Mouse (Mus musculus) embryonic facial prominence, embryonic 12.5 days (tissue): ENCODE data around the gene Clstn1. TPM values are rescaled to one million over a fixed set of nuclear protein-coding genes. Genes with fewer than 3 reads are reported as not detected.

ENCODE experiments used
- ATAC-seq: fragments of 200-750 bp; cut with Nextera tagmentation; 2 replicates; pipeline ENCODE4 v1.8.0; 2017; ENCODE audit not compliant: insufficient number of reproducible peaks, insufficient read depth, low FRiP score, low TSS enrichment
- H3K27ac ChIP-seq: fragments of 300-500 bp; sonication (generic); 2 replicates; pipeline ENCODE4 v1.5.1; 2016; ENCODE audit warnings: mild to moderate bottlenecking
- H3K27me3 ChIP-seq: fragments of 300-500 bp; sonication (generic); 2 replicates; pipeline ENCODE4 v1.6.1; 2016; ENCODE audit warnings: mild to moderate bottlenecking, moderate library complexity
- H3K36me3 ChIP-seq: fragments of 300-500 bp; sonication (generic); 2 replicates; pipeline ENCODE4 v1.6.1; 2016; ENCODE audit warnings: mild to moderate bottlenecking
- H3K4me1 ChIP-seq: fragments of 300-500 bp; sonication (generic); 2 replicates; pipeline ENCODE4 v1.6.1; 2016
- H3K4me2 ChIP-seq: fragments of 300-500 bp; sonication (generic); replicated peaks from 2 replicates; pipeline ENCODE4 v1.6.1; 2016; ENCODE audit warnings: mild to moderate bottlenecking, moderate library complexity
- H3K4me3 ChIP-seq: fragments of 300-500 bp; sonication (generic); 2 replicates; pipeline ENCODE4 v1.5.1; 2016; ENCODE audit warnings: mild to moderate bottlenecking
- H3K9ac ChIP-seq: fragments of 300-500 bp; sonication (generic); 2 replicates; pipeline ENCODE4 v1.6.1; 2016; ENCODE audit warnings: mild to moderate bottlenecking, moderate library complexity
- H3K9me3 ChIP-seq: fragments of 300-500 bp; sonication (generic); 2 replicates; pipeline ENCODE4 v1.6.1; 2016; ENCODE audit warnings: mild to moderate bottlenecking, moderate library complexity
- WGBS: fragments of 180-500 bp; shearing (Covaris S2); methylation state at CpG from one replicate; pipeline ENCODE4 v1.1.7; 2016; 5-methylcytosine and 5-hydroxymethylcytosine counted together
- polyA plus RNA-seq: library from polyadenylated mRNA; unstranded; fragments of >200 nt; fragmentation: Nextera tagmentation; extraction: Ambion mirVana; gene quantifications from 2 replicates; pipeline ENCODE4 v1.2.1, GENCODE M21; 2016

Clstn1 gene
- polyA plus RNA-seq, 1 experiment from 2014 or later = 68.1 TPM

- no peaks in the 10 kb centered on the region for H3K4me1 ChIP-seq
- ATAC-seq = no peak
- H3K9ac ChIP-seq = no peak overlapping the region
- H3K27ac ChIP-seq = no peak overlapping the region
- H3K36me3 ChIP-seq = no peaks in the 10 kb centered on the region
- no peak overlapping the region for H3K4me3 ChIP-seq
- no peaks in the 10 kb centered on the region for H3K9me3 ChIP-seq
- 80% methylated on average over 11 of the region's 11 CpGs for WGBS
- H3K27me3 ChIP-seq = no peaks in the 10 kb centered on the region
- H3K4me2 ChIP-seq = no peak overlapping the region
These were observed 98.8 kb downstream of the Clstn1 start for GRCm38 (mm10) chr4:149684841-149685623.

DNA sequence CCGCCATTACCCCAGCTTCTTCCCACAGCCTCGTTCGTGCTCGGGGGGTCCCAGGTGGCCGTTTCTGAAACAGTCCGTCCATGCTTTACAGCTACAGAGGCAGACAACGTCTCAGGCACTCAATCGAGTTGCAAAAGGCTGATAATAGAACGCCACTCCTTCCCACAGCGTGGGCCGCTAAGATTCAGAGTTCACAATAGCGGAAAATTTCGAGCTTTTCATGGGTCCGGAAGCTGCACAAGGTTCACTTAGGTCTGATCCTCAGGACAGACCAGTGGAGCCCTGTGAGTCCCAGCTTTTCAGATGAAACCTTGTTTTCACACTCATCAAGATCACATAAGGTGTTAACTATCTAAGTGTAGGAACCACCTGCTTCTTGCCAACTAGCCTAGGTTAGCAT is 102.6 kb downstream of the Clstn1 start:
- H3K4me2 ChIP-seq = no peak overlapping the region
- ATAC-seq = no peak
- WGBS = 83% methylated on average over 14 of the region's 14 CpGs
- H3K36me3 ChIP-seq = no peaks in the 10 kb centered on the region
- H3K9ac ChIP-seq = no peak overlapping the region
- no peaks in the 10 kb centered on the region for H3K27me3 ChIP-seq
- no peaks in the 10 kb centered on the region for H3K9me3 ChIP-seq
- H3K4me1 ChIP-seq = peaks cover 9% of the 10 kb centered on the region; the same call in 1 of the 2 replicates
- no peak overlapping the region for H3K27ac ChIP-seq
- H3K4me3 ChIP-seq = no peak overlapping the region

DNA sequence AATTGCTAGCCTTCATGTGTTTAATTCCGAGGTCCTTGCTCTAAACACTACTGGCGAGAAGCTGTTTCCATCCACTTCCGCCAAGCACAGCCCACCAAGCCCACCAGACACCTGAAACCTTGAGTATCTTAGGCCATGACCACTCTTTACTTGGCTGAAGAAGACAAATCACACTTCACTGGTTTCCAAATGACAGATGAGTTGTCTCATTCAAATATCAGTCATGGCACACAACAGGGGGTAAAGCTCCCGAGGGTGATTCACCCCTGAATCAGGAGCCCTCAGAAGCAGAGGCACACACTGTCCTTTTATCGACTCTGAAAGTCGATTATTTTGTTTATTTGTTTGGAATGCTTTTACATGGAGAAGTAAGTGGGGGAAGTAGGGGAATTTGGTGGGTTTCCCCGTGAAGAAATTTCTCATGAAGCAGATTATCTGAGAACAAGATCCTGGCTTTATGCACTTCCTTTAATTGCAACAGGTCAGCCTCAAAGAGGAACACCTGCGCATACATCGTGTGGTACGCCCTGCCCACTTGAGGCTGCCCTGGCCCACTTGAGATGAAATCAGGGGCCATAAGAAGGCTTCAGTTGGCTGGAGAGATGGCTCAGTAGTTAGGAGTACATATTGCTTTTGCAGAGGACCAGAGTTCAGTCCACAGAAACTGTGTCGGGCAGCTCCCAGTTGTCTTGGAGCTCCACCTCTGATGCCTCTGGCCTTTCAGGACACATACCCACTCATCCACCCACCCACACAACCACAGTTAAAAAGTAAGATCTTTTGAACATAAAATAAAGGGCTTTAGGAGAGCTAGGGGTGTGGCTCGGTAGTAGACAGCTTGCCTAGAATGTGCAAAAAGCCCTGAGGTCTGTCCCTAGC is 103.8 kb downstream of the Clstn1 start:
- ATAC-seq = no peak
- WGBS = 78% methylated on average over 12 of the region's 12 CpGs
- H3K4me2 ChIP-seq = no peak overlapping the region

DNA sequence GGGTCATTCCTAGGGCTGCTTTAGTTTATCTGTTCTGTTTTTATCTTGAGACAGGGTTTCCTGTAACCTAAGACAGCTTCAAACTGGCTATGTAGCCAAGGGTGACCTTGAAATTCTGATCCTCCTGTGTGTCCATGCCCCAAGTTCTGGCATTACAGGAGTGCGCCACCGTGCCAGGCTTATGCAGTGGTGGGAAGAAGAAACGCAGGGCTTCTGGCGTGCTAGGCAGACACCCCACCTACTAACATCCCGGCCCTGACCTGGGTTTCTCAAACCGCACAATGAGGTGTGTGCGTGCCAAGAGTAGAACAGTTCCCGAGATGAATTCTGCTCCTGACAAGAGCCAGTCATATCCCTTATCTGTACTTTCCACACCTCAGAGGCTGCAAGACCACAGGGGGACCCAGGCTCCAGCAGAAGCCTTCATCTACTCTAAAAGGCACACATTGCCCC is 104.6 kb downstream of the Clstn1 start:
- Histone ChIP-seq H3K4me1 (peaks cover 9% of the 10 kb centered on the region; the same call in 1 of the 2 replicates), H3K36me3 (no peaks in the 10 kb centered on the region), H3K4me3 (no peak overlapping the region), H3K27me3 (peaks cover 4% of the 10 kb centered on the region; the same call in 1 of the 2 replicates), H3K27ac (no peak overlapping the region), H3K9me3 (no peaks in the 10 kb centered on the region), H3K4me2 (no peak overlapping the region), H3K9ac (no peak overlapping the region)
- 84% methylated on average over 8 of the region's 8 CpGs for WGBS
- ATAC-seq = no peak

More for the DNA sequence above, 103.8 kb downstream of the Clstn1 start:
- peaks cover 9% of the 10 kb centered on the region; the same call in 1 of the 2 replicates for H3K4me1 ChIP-seq
- no peak overlapping the region for H3K9ac ChIP-seq
- H3K4me3 ChIP-seq = no peak overlapping the region
- no peaks in the 10 kb centered on the region for H3K9me3 ChIP-seq
- no peaks in the 10 kb centered on the region for H3K36me3 ChIP-seq
- H3K27me3 ChIP-seq = no peaks in the 10 kb centered on the region
- no peak overlapping the region for H3K27ac ChIP-seq

DNA sequence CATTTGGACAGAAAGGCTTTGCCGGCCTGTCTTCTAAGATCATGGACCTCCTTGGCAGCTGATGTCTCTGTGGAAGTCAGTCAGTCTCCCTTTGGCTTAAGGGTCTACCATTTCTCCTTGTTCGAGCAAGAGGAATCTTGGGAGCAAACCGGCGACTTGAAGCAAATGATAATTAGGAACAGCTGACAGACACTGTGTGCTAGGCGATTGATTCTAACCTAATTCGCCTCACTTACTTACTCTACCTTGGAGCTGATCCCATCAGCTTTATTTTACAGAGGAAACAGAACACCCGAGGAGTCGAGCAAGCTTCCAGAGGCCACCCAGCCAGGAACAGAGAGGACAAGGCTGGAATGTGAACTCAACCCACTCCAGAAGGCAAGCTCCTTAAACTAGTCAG is 105.1 kb downstream of the Clstn1 start:
- WGBS = 30% methylated on average over 8 of the region's 8 CpGs
- H3K4me1 ChIP-seq = peaks cover 12% of the 10 kb centered on the region; the same call in 1 of the 2 replicates
- H3K27ac ChIP-seq = no peak overlapping the region
- peaks cover 8% of the 10 kb centered on the region for H3K27me3 ChIP-seq
- H3K36me3 ChIP-seq = no peaks in the 10 kb centered on the region
- H3K9ac ChIP-seq = no peak overlapping the region
- H3K4me3 ChIP-seq = no peak overlapping the region
- no peaks in the 10 kb centered on the region for H3K9me3 ChIP-seq
- no peak for ATAC-seq
- no peak overlapping the region for H3K4me2 ChIP-seq

DNA sequence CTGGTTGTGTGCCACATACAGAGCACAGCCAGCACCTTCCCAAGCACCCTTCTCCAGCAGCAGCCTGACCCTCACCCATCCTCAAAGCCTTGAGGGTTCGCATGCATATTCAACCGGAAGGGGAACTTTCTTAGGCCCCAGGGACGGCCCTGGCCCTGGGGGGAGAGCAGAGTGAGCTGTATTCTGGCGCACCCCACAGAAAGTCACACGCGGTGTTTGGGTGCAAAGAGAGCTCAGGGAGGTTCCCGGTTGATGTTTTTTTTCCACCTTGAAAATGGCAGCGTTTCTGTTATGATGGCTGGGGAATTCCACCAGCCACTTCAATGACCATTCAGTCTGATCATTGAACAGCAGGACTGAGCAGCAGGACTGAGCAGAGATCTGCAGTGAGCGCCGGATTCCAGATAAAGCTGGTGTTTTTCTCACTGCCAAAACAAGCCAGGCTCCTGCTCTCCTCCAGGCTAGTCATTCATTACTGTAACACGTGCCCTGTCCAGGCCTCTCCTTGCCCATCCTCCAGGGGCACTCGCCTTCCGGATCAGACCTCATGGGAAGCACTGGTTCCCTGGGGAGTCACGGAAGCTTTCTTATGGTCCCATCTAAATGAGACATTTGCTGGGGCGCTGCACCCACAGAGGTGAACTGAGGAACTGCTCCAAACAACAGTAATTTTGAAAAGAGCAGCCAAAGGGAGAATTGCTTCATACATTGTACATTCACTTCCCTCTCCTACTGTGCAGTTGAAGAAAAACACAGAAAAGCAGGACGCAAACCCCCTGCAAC is 110.1 kb downstream of the Clstn1 start:
- 0 out of 2 replicates have a peak overlapping the region, but pooled peaks have one; percentile 9 for H3K4me2 ChIP-seq
- H3K27ac ChIP-seq = no peak overlapping the region
- H3K4me3 ChIP-seq = no peak overlapping the region
- no peaks in the 10 kb centered on the region for H3K36me3 ChIP-seq
- H3K9me3 ChIP-seq = no peaks in the 10 kb centered on the region
- ATAC-seq = no peak
- 33% methylated on average over 16 of the region's 16 CpGs for WGBS
- no peak overlapping the region for H3K9ac ChIP-seq
- H3K27me3 ChIP-seq = peaks cover 42% of the 10 kb centered on the region
- H3K4me1 ChIP-seq = peaks cover 12% of the 10 kb centered on the region; the same call in 1 of the 2 replicates

DNA sequence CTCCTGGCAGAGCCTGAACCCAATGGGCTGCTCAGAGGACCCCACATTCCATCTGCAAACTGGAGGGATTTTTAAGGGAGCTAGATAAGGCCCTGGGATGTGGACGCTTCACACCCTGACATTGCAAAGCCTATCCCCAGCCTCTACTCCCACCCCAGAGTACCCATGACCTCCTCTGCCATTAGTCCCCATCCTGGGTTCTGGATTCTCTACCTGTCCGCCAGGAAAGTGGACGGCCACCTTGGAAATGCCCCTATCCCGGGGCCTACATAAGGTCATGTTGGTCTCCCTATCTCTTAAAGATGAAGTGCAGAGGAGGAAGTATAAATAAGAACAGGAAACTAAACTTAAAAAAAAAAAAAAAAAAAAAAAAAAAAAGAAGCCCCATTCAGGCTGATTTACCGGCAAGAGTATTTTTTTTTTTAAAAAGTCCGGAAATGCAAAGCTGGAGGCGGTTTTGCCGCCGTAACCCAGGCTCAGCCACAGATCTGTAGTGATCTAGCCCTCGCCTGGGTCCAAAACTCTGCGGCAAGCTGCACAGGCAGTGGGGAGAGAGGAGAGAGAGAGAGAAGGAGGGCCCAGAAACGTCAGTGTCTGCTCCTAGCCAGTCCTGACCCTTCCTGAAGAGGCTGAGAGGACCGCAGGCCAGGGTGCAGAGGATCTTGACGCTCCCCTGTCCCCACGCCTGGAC is 111.4 kb downstream of the Clstn1 start:
- Histone ChIP-seq H3K4me1 (peaks cover 14% of the 10 kb centered on the region; the same call in 1 of the 2 replicates), H3K4me2 (peak overlapping the region; percentile 78), H3K27ac (no peak overlapping the region), H3K4me3 (peak overlapping the region; percentile 40), H3K9me3 (no peaks in the 10 kb centered on the region), H3K9ac (peak overlapping the region; percentile 34; the same call in 1 of the 2 replicates), H3K27me3 (peaks cover 42% of the 10 kb centered on the region), H3K36me3 (no peaks in the 10 kb centered on the region)
- ATAC-seq = no peak
- 17% methylated on average over 15 of the region's 15 CpGs for whole genome bisulfite sequencing

DNA sequence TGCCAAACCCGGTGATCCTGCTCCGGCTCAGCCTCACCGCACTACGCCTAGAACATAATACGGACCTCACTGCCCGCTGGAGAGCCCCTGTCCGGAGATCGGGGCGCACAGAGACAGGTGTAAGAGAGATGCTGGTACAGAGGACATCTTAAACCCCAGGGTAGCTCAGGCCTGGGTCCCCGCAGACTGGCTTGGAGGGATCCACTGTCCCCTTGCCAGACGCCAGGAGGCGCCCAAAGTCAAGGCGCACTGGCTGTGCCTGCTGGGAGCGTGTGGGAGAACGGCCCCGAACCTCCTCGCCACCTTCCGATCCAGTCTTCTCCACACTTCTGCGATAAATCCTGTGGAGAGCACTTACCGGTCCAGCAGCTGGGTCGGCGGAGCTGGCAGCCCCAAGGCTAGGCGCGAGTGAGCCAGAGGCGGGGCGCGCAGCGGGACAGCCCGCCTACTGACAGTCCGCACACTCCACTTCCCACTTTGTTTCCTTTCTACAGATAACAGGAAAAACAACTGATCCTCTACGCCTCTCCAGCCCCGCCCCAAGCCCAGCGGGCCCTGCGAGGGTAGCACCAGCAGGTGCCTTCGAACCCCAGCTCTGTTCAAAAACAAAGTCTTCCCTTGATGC is 112.0 kb downstream of the Clstn1 start:
- no peaks in the 10 kb centered on the region for H3K9me3 ChIP-seq
- H3K4me1 ChIP-seq = peaks cover 14% of the 10 kb centered on the region; the same call in 1 of the 2 replicates
- under 1% methylated on average over 35 of the region's 35 CpGs for WGBS
- H3K36me3 ChIP-seq = no peaks in the 10 kb centered on the region
- peak; percentile 58; the same call in 1 of the 2 replicates for ATAC-seq
- peak overlapping the region; percentile 78 for H3K4me2 ChIP-seq
- peak overlapping the region; percentile 34 for H3K9ac ChIP-seq
- no peak overlapping the region for H3K27ac ChIP-seq
- peak overlapping the region; percentile 40 for H3K4me3 ChIP-seq
- peaks cover 42% of the 10 kb centered on the region for H3K27me3 ChIP-seq
